Mouse (Mus musculus) heart, postnatal 0 days (tissue): Measurements from ENCODE around the gene Serpina9. TPM values are rescaled to one million over a fixed set of nuclear protein-coding genes. Genes with fewer than 3 reads are reported as not detected.

Experiments
- ATAC-seq: fragments of 200-750 bp; cut with Nextera tagmentation; 2 replicates; pipeline ENCODE4 v1.8.0; 2017; ENCODE audit warnings: low read depth, moderate number of reproducible peaks, moderate library complexity; ENCODE audit not compliant: insufficient read depth
- DNase-seq: peaks from one replicate; pipeline ENCODE4 v3.0.0-alpha.2; 2016; ENCODE audit warnings: low spot score
- H3K27ac ChIP-seq: fragments of 300-500 bp; sonication (generic); 2 replicates; pipeline ENCODE4 v1.5.1; 2014; ENCODE audit warnings: low read depth, mild to moderate bottlenecking
- H3K27me3 ChIP-seq: fragments of 300-500 bp; sonication (generic); 2 replicates; pipeline ENCODE4 v1.6.1; 2014; ENCODE audit warnings: low read length, mixed read lengths; ENCODE audit not compliant: control insufficient read depth, insufficient read depth
- H3K36me3 ChIP-seq: fragments of 300-500 bp; sonication (generic); replicated peaks from 2 replicates; pipeline ENCODE4 v1.6.1; 2014; ENCODE audit warnings: low read length, mixed read lengths; ENCODE audit not compliant: control insufficient read depth, insufficient read depth
- H3K4me1 ChIP-seq: fragments of 300-500 bp; sonication (generic); 2 replicates; pipeline ENCODE4 v1.6.1; 2014; ENCODE audit warnings: antibody characterized with exemption; ENCODE audit not compliant: control insufficient read depth, insufficient read depth
- H3K4me2 ChIP-seq: fragments of 300-500 bp; sonication (generic); 2 replicates; pipeline ENCODE4 v1.6.1; 2014; ENCODE audit warnings: low read depth, mild to moderate bottlenecking, low read length, moderate library complexity
- H3K4me3 ChIP-seq: fragments of 300-500 bp; sonication (generic); 2 replicates; pipeline ENCODE4 v1.5.1; 2014; ENCODE audit warnings: low read depth, low read length
- H3K9ac ChIP-seq: fragments of 300-500 bp; sonication (generic); replicated peaks from 2 replicates; pipeline ENCODE4 v1.6.1; 2014; ENCODE audit warnings: low read depth, low read length, mixed read lengths
- H3K9me3 ChIP-seq: fragments of 300-500 bp; sonication (generic); replicated peaks from 2 replicates; pipeline ENCODE4 v1.6.1; 2016; ENCODE audit warnings: low read length; ENCODE audit not compliant: control insufficient read depth
- CTCF ChIP-seq: IDR thresholded peaks from 2 replicates; pipeline ENCODE4 v1.5.1; 2016; ENCODE audit warnings: antibody characterized with exemption, control low read depth, low read depth
- EP300 ChIP-seq: IDR thresholded peaks from 2 replicates; pipeline ENCODE4 v1.6.1; 2016; ENCODE audit warnings: antibody characterized with exemption, low read depth
- WGBS: fragments of 180-500 bp; shearing (Covaris S2); extraction: QIAGEN DNeasy Blood & Tissue Kit; methylation state at CpG from one replicate; pipeline ENCODE4 v1.1.7; 2014; 5-methylcytosine and 5-hydroxymethylcytosine counted together
- polyA plus RNA-seq: library from polyadenylated mRNA; unstranded; fragments of >200 nt; fragmentation: Nextera tagmentation; extraction: Ambion mirVana; gene quantifications from 2 replicates; pipeline ENCODE4 v1.2.1, GENCODE M21; 2015
- total RNA-seq: library from RNA; depleted of rRNA; stranded (reverse); fragments of >200 nt; gene quantifications from 2 replicates; pipeline ENCODE4 v1.2.3, GENCODE M21; 2014; ENCODE audit warnings: low replicate concordance; rRNA removed

Gene Serpina9
- total and polyA plus RNA-seq, 2 experiments from 2014 or later = 0.08 to 0.14 TPM

DNA sequence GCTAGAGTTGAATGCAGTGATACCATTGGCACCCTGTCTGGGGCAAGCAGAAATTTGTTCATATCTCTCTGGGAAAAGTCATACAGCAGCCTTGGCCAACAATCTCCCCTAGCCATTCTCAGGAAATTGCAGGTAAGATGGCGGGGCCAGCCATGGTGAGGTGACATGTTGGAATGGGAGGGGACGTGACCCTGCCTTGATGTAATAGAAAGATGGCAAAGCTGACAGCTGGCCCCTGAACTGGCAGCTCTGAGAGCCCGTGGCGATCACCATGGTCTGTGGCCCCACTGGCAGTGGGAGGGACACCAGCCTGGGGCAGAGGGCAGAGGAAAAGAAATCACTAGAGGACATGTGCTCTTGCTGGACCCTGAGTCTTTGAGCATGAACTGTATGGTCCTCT lies 67.3 kb downstream of the Serpina9 start:
- H3K9me3 ChIP-seq = no peaks in the 10 kb centered on the region
- H3K27ac ChIP-seq = no peak overlapping the region
- ATAC-seq = no peak
- no peak overlapping the region for H3K9ac ChIP-seq
- H3K4me3 ChIP-seq = no peak overlapping the region
- no peaks in the 10 kb centered on the region for H3K27me3 ChIP-seq
- no peaks in the 10 kb centered on the region for H3K36me3 ChIP-seq
- H3K4me1 ChIP-seq = no peaks in the 10 kb centered on the region
- H3K4me2 ChIP-seq = no peak overlapping the region
- TF ChIP-seq EP300 (no peak), CTCF (no peak)
- WGBS = 70% methylated on average over 4 of the region's 4 CpGs
- DNase-seq = no peak

Other genes with a start within 250 kb of the Serpina9 start
- gene Serpina1d, start 240.2 kb downstream of the Serpina9 start, total RNA-seq = 0.73 TPM in 1 of 2 replicates, not detected in the other
- 0.11 TPM in 1 of 2 replicates, not detected in the other for gene Serpina1d, start 240.2 kb downstream of the Serpina9 start, polyA plus RNA-seq
- gene Serpina1b, start 183.4 kb downstream of the Serpina9 start, total RNA-seq = 2.7 and 4.0 TPM in 2 replicates
- gene Serpina1b, start 183.4 kb downstream of the Serpina9 start, polyA plus RNA-seq = 0.11 and 0.23 TPM in 2 replicates
- 0.88 and 7.1 TPM in 2 replicates for gene Serpina1a, start 150.2 kb downstream of the Serpina9 start, total RNA-seq
- gene Serpina1a, start 150.2 kb downstream of the Serpina9 start, polyA plus RNA-seq = 0.08 TPM in 1 of 2 replicates, not detected in the other
- gene Serpina1c, start 108.9 kb downstream of the Serpina9 start, total RNA-seq = not detected in 2 replicates
- gene Serpina1c, start 108.9 kb downstream of the Serpina9 start, polyA plus RNA-seq = not detected in 2 replicates
- gene Serpina1e, start 54.8 kb downstream of the Serpina9 start, total RNA-seq = 8.4 and 10.9 TPM in 2 replicates
- gene Serpina1e, start 54.8 kb downstream of the Serpina9 start, polyA plus RNA-seq = 0.14 and 0.34 TPM in 2 replicates
- not detected in 2 replicates for gene Serpina11, start 23.8 kb downstream of the Serpina9 start, total RNA-seq
- gene Serpina11, start 23.8 kb downstream of the Serpina9 start, polyA plus RNA-seq = not detected in 2 replicates
- not detected in 2 replicates for gene Serpina12, start 30.7 kb upstream of the Serpina9 start, total RNA-seq
- gene Serpina12, start 30.7 kb upstream of the Serpina9 start, polyA plus RNA-seq = not detected in 2 replicates
- not detected in 2 replicates for gene Serpina5, start 87.4 kb upstream of the Serpina9 start, total RNA-seq
- gene Serpina5, start 87.4 kb upstream of the Serpina9 start, polyA plus RNA-seq = not detected in 2 replicates
- not detected in 2 replicates for gene Serpina3a, start 99.0 kb upstream of the Serpina9 start, total RNA-seq
- not detected in 2 replicates for gene Serpina3a, start 99.0 kb upstream of the Serpina9 start, polyA plus RNA-seq
- not detected in 2 replicates for gene Serpina3b, start 114.2 kb upstream of the Serpina9 start, total RNA-seq
- gene Serpina3b, start 114.2 kb upstream of the Serpina9 start, polyA plus RNA-seq = not detected in 2 replicates
- 0.84 TPM in 1 of 2 replicates, not detected in the other for gene Serpina3c, start 140.1 kb upstream of the Serpina9 start, total RNA-seq
- gene Serpina3c, start 140.1 kb upstream of the Serpina9 start, polyA plus RNA-seq = 0.07 and 0.11 TPM in 2 replicates
- not detected in 2 replicates for gene Serpina3f, start 200.8 kb upstream of the Serpina9 start, total RNA-seq
- gene Serpina3f, start 200.8 kb upstream of the Serpina9 start, polyA plus RNA-seq = 0.12 and 0.16 TPM in 2 replicates
- 6.9 and 12.6 TPM in 2 replicates for gene Serpina3g, start 222.5 kb upstream of the Serpina9 start, total RNA-seq
- 3.3 and 3.4 TPM in 2 replicates for gene Serpina3g, start 222.5 kb upstream of the Serpina9 start, polyA plus RNA-seq
- not detected in 2 replicates for gene Serpina3i, start 249.4 kb upstream of the Serpina9 start, total RNA-seq
- gene Serpina3i, start 249.4 kb upstream of the Serpina9 start, polyA plus RNA-seq = 0.19 TPM in 1 of 2 replicates, not detected in the other